Mouse (Mus musculus) spleen, adult 2 months (tissue): ENCODE results near the gene Txnrd1. TPM values are rescaled to one million over a fixed set of nuclear protein-coding genes. Genes with fewer than 3 reads are reported as not detected.

ENCODE experiments used
- DNase-seq, 2 experiments: peaks; one replicate each; pipeline versions ENCODE4 v3.0.0 to v3.0.0-alpha.2; 2012 to 2021; ENCODE audit warnings: low spot score in 2 of 2, low read depth in 1 of 2
- H3K27ac ChIP-seq: fragments of 200-500 bp; 2 replicates; pipeline ENCODE4 v1.5.1; 2012; ENCODE audit warnings: low read length, inconsistent platforms; ENCODE audit not compliant: insufficient read depth
- H3K27me3 ChIP-seq: fragments of 200-500 bp; 2 replicates; pipeline ENCODE4 v1.6.1; 2012; ENCODE audit warnings: mild to moderate bottlenecking, moderate library complexity, low read length, inconsistent platforms; ENCODE audit not compliant: control insufficient read depth, insufficient read depth
- H3K36me3 ChIP-seq: fragments of 200-500 bp; 2 replicates; pipeline ENCODE4 v1.6.1; 2012; ENCODE audit warnings: mild to moderate bottlenecking, low read length, inconsistent platforms; ENCODE audit not compliant: control insufficient read depth, insufficient read depth
- H3K4me1 ChIP-seq: fragments of 200-500 bp; 2 replicates; pipeline ENCODE4 v1.6.1; 2011; ENCODE audit warnings: inconsistent platforms; ENCODE audit not compliant: control insufficient read depth, insufficient read depth, insufficient read length
- H3K4me3 ChIP-seq: fragments of 200-500 bp; 2 replicates; pipeline ENCODE4 v1.5.1; 2011; ENCODE audit warnings: mild to moderate bottlenecking, inconsistent platforms; ENCODE audit not compliant: insufficient read depth, insufficient read length; ENCODE audit errors: extremely low read depth
- CTCF ChIP-seq: fragments of 200-500 bp; IDR thresholded peaks from 2 replicates; pipeline ENCODE4 v1.5.1; 2011; ENCODE audit warnings: mild to moderate bottlenecking, inconsistent platforms; ENCODE audit not compliant: insufficient read depth, insufficient read length, insufficient replicate concordance; ENCODE audit errors: extremely low read depth
- POLR2A ChIP-seq: fragments of 200-500 bp; IDR thresholded peaks from 2 replicates; pipeline ENCODE4 v1.6.1; 2011; ENCODE audit warnings: low read depth, low read length, inconsistent platforms
- WGBS: fragments of 180-500 bp; shearing (Covaris S2); methylation state at CpG from one replicate; pipeline ENCODE4 v1.1.7; 2018; 5-methylcytosine and 5-hydroxymethylcytosine counted together
- polyA plus RNA-seq: library from polyadenylated mRNA; depleted of rRNA; stranded (reverse); fragments of >200 nt; gene quantifications from 2 replicates; pipeline ENCODE4 v1.2.3, GENCODE M21; 2012

Txnrd1 gene
- polyA plus RNA-seq, 1 experiment = 14.8 TPM

GRCm38 (mm10) chr10:82850354-82850752 is 16.6 kb downstream of the Txnrd1 start:
- DNase-seq = no peak
- H3K27me3 ChIP-seq = no peaks in the 10 kb centered on the region
- no peak for TF ChIP-seq POLR2A
- no peak for TF ChIP-seq CTCF
- H3K4me1 ChIP-seq = no peaks in the 10 kb centered on the region
- no peak overlapping the region for H3K27ac ChIP-seq
- H3K4me3 ChIP-seq = no peak overlapping the region
- no peaks in the 10 kb centered on the region for H3K36me3 ChIP-seq
- WGBS = 90% methylated on average over 5 of the region's 5 CpGs

GRCm38 (mm10) chr10:82851751-82852150 is 18.0 kb downstream of the Txnrd1 start:
- Histone ChIP-seq H3K36me3 (no peaks in the 10 kb centered on the region), H3K27me3 (no peaks in the 10 kb centered on the region)
- TF ChIP-seq CTCF = no peak
- no peak for TF ChIP-seq POLR2A

GRCm38 (mm10) chr10:82858032-82858680 is 24.4 kb downstream of the Txnrd1 start:
- H3K36me3 ChIP-seq = no peaks in the 10 kb centered on the region
- no peak for TF ChIP-seq POLR2A
- no peak for TF ChIP-seq CTCF
- H3K27ac ChIP-seq = no peak overlapping the region
- H3K4me3 ChIP-seq = no peak overlapping the region
- H3K27me3 ChIP-seq = no peaks in the 10 kb centered on the region
- no peak for DNase-seq
- peaks cover 4% of the 10 kb centered on the region; the same call in 1 of the 2 replicates for H3K4me1 ChIP-seq
- 70% methylated on average over 10 of the region's 10 CpGs for WGBS

More at GRCm38 (mm10) chr10:82851751-82852150, 18.0 kb downstream of the Txnrd1 start:
- no peaks in the 10 kb centered on the region for H3K4me1 ChIP-seq
- WGBS = 86% methylated on average over 6 of the region's 6 CpGs
- DNase-seq = no peak
- no peak overlapping the region for H3K4me3 ChIP-seq
- H3K27ac ChIP-seq = no peak overlapping the region

GRCm38 (mm10) chr10:82858691-82859532 is 25.2 kb downstream of the Txnrd1 start:
- TF ChIP-seq CTCF (no peak), POLR2A (peak; percentile 17; the same call in 1 of the 2 replicates)
- WGBS = 3% methylated on average over 49 of the region's 49 CpGs

GRCm38 (mm10) chr10:82859533-82859915 is 25.8 kb downstream of the Txnrd1 start:
- TF ChIP-seq POLR2A (no peak), CTCF (no peak)
- Histone ChIP-seq H3K4me3 (peak overlapping the region; percentile 68), H3K36me3 (no peaks in the 10 kb centered on the region; the same call in 1 of the 2 replicates), H3K27ac (peak overlapping the region; percentile 53; the same call in 1 of the 2 replicates), H3K4me1 (peaks cover 4% of the 10 kb centered on the region; the same call in 1 of the 2 replicates), H3K27me3 (no peaks in the 10 kb centered on the region)
- under 1% methylated on average over 8 of the region's 8 CpGs for WGBS
- DNase-seq = no peak

More at GRCm38 (mm10) chr10:82858691-82859532, 25.2 kb downstream of the Txnrd1 start:
- Histone ChIP-seq H3K4me3 (peak overlapping the region; percentile 68), H3K4me1 (peaks cover 4% of the 10 kb centered on the region; the same call in 1 of the 2 replicates), H3K27ac (peak overlapping the region; percentile 53), H3K36me3 (no peaks in the 10 kb centered on the region), H3K27me3 (no peaks in the 10 kb centered on the region)
- DNase-seq = peak; percentile 53 to 61

- Histone ChIP-seq H3K27me3 (no peaks in the 10 kb centered on the region), H3K4me1 (peaks cover 4% of the 10 kb centered on the region; the same call in 1 of the 2 replicates), H3K4me3 (peak overlapping the region; percentile 67), H3K27ac (peak overlapping the region; percentile 89), H3K36me3 (no peaks in the 10 kb centered on the region; the same call in 1 of the 2 replicates)
- WGBS = under 1% methylated on average over 50 of the region's 50 CpGs
- peak; percentile 34 to 70 for DNase-seq
- no peak; the same call in 1 of the 2 replicates for TF ChIP-seq POLR2A
- no peak for TF ChIP-seq CTCF
Observed at GRCm38 (mm10) chr10:82860181-82860928, 26.6 kb downstream of the Txnrd1 start.
